Mouse (Mus musculus) forebrain, embryonic 16.5 days (tissue): ENCODE measurements around the gene Tfpi. TPM values are rescaled to one million over a fixed set of nuclear protein-coding genes. Genes with fewer than 3 reads are reported as not detected.

Source experiments
- ATAC-seq: fragments of 200-750 bp; cut with Nextera tagmentation; 2 replicates; pipeline ENCODE4 v1.8.0; 2017; ENCODE audit warnings: mild to moderate bottlenecking, moderate library complexity
- H3K27ac ChIP-seq: fragments of 300-500 bp; sonication (generic); 2 replicates; pipeline ENCODE4 v1.5.1; 2014; ENCODE audit warnings: low read length, control low read depth
- H3K27me3 ChIP-seq: fragments of 300-500 bp; sonication (generic); replicated peaks from 2 replicates; pipeline ENCODE4 v1.6.1; 2014; ENCODE audit warnings: low read length; ENCODE audit not compliant: control insufficient read depth, insufficient read depth
- H3K36me3 ChIP-seq: fragments of 300-500 bp; sonication (generic); 2 replicates; pipeline ENCODE4 v1.6.1; 2014; ENCODE audit not compliant: control insufficient read depth, insufficient read depth
- H3K4me1 ChIP-seq: fragments of 300-500 bp; sonication (generic); replicated peaks from 2 replicates; pipeline ENCODE4 v1.6.1; 2014; ENCODE audit warnings: low read length; ENCODE audit not compliant: control insufficient read depth, insufficient read depth
- H3K4me2 ChIP-seq: fragments of 300-500 bp; sonication (generic); 2 replicates; pipeline ENCODE4 v1.6.1; 2014; ENCODE audit warnings: mild to moderate bottlenecking, low read length, control low read depth
- H3K4me3 ChIP-seq: fragments of 300-500 bp; sonication (generic); replicated peaks from 2 replicates; pipeline ENCODE4 v1.5.1; 2014; ENCODE audit warnings: mild to moderate bottlenecking, low read length, control low read depth
- H3K9ac ChIP-seq: fragments of 300-500 bp; sonication (generic); replicated peaks from 2 replicates; pipeline ENCODE4 v1.6.1; 2014; ENCODE audit warnings: low read depth, low read length, control low read depth
- H3K9me3 ChIP-seq: fragments of 300-500 bp; sonication (generic); 2 replicates; pipeline ENCODE4 v1.6.1; 2016; ENCODE audit warnings: low read length; ENCODE audit not compliant: control insufficient read depth
- WGBS: fragments of 180-500 bp; shearing (Covaris S2); extraction: QIAGEN DNeasy Blood & Tissue Kit; methylation state at CpG from one replicate; pipeline ENCODE4 v1.1.7; 2014; 5-methylcytosine and 5-hydroxymethylcytosine counted together
- polyA plus RNA-seq: library from polyadenylated mRNA; unstranded; fragments of >200 nt; fragmentation: Nextera tagmentation; extraction: Ambion mirVana; gene quantifications from 2 replicates; pipeline ENCODE4 v1.2.1, GENCODE M21; 2015

The Tfpi gene
- 11.8 and 17.9 TPM in 2 replicates for polyA plus RNA-seq

DNA sequence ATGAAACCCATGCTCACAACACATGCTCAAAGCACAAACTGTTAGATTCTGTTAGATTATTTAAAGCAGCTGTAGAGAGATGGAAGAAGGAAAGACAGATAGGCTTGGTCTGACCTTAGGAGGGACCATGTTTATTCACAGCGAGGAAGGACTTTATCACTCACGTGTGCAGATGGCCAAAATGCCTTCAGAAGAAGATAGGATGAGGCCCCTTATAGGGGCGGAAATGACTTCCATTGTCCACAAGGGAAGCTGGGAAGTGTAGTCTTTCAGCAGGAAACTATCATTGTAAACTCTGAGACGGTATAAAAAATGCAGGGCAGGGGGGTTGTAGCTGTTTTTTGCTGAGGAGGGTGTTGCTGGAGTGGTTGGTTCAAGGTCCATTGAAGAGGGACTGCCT lies at the start of gene Tfpi:
Gene Tfpi, minus strand, starts transcription at position 199 of the 400 bp plus-strand sequence.
- no peak within 1 kb of the TSS for H3K4me3 ChIP-seq
- H3K4me2 ChIP-seq: no peak within 1 kb of the TSS
- no peak within 1 kb of the TSS for H3K27ac ChIP-seq
- H3K27me3 ChIP-seq: no peaks in the 10 kb centered on the region
- ATAC-seq: no peak
- H3K36me3 ChIP-seq: no peaks in the 10 kb centered on the region
- no peak within 1 kb of the TSS for H3K9ac ChIP-seq
- no peaks in the 10 kb centered on the region for H3K4me1 ChIP-seq
- no peaks in the 10 kb centered on the region for H3K9me3 ChIP-seq
- WGBS: 72% methylated on average over 4 of the region's 4 CpGs

DNA sequence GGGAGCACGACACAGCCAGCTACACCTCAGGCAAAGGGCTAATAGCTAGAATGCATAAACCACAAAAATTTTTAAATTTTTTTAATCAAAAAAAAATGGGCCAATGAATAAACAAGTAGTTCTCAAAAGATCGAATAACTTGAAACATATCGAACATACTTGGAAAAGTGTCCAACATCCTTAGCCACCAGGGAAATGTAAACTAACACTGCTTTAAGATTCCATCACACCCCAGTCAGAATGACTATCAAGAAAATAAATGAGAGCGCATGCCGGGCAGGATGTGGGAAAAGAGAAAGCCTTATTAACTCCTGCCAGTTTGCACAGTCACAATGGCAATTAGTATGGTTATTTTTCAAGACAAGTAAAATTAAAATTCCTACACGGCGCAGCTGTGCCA lies 49.6 kb upstream of the Tfpi start:
- no peak overlapping the region for H3K27ac ChIP-seq
- no peak for ATAC-seq
- H3K4me3 ChIP-seq: no peak overlapping the region
- H3K4me2 ChIP-seq: no peak overlapping the region
- H3K9me3 ChIP-seq: no peaks in the 10 kb centered on the region
- 77% methylated on average over 7 of the region's 7 CpGs for WGBS
- no peaks in the 10 kb centered on the region for H3K4me1 ChIP-seq
- H3K27me3 ChIP-seq: no peaks in the 10 kb centered on the region
- no peaks in the 10 kb centered on the region for H3K36me3 ChIP-seq
- no peak overlapping the region for H3K9ac ChIP-seq

DNA sequence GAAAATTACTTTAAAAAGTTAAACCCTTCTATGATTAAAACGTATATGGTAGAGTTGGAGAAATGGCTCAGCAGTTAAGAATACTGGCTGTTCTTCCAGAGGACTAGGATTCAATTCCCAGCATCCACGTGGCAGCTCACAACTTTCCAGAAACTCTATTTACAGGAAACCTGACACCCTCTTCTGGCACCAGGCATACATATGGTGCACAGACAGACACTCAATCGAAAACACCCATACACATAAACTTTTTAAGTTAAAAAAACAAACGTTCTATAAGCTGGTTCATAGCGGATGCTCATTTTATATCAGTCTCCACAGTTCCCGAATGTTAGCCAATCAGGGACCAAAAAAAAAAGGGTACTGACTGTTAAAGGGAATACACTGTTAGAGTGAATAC lies 49.2 kb upstream of the Tfpi start:
- no peaks in the 10 kb centered on the region for H3K36me3 ChIP-seq
- no peak overlapping the region for H3K4me3 ChIP-seq
- no peaks in the 10 kb centered on the region for H3K27me3 ChIP-seq
- no peaks in the 10 kb centered on the region for H3K9me3 ChIP-seq
- H3K27ac ChIP-seq: no peak overlapping the region
- no peak for ATAC-seq
- H3K4me2 ChIP-seq: no peak overlapping the region
- no peaks in the 10 kb centered on the region for H3K4me1 ChIP-seq
- WGBS: 78% methylated on average over 6 of the region's 6 CpGs
- no peak overlapping the region for H3K9ac ChIP-seq

GRCm38 (mm10) chr2:84525047-84525446 lies 48.5 kb upstream of the Tfpi start:
- Histone ChIP-seq H3K9me3 (no peaks in the 10 kb centered on the region), H3K36me3 (no peaks in the 10 kb centered on the region), H3K9ac (no peak overlapping the region), H3K4me2 (no peak overlapping the region), H3K27me3 (no peaks in the 10 kb centered on the region), H3K27ac (no peak overlapping the region), H3K4me3 (no peak overlapping the region), H3K4me1 (no peaks in the 10 kb centered on the region)
- no peak for ATAC-seq
- WGBS: 89% methylated on average over 5 of the region's 5 CpGs

GRCm38 (mm10) chr2:84523994-84524393 lies 47.4 kb upstream of the Tfpi start:
- Histone ChIP-seq H3K4me1 (no peaks in the 10 kb centered on the region), H3K36me3 (no peaks in the 10 kb centered on the region), H3K27me3 (no peaks in the 10 kb centered on the region), H3K4me3 (no peak overlapping the region), H3K9ac (no peak overlapping the region), H3K9me3 (no peaks in the 10 kb centered on the region), H3K4me2 (no peak overlapping the region), H3K27ac (no peak overlapping the region)
- ATAC-seq: no peak
- WGBS: 87% methylated on average over 6 of the region's 6 CpGs

DNA sequence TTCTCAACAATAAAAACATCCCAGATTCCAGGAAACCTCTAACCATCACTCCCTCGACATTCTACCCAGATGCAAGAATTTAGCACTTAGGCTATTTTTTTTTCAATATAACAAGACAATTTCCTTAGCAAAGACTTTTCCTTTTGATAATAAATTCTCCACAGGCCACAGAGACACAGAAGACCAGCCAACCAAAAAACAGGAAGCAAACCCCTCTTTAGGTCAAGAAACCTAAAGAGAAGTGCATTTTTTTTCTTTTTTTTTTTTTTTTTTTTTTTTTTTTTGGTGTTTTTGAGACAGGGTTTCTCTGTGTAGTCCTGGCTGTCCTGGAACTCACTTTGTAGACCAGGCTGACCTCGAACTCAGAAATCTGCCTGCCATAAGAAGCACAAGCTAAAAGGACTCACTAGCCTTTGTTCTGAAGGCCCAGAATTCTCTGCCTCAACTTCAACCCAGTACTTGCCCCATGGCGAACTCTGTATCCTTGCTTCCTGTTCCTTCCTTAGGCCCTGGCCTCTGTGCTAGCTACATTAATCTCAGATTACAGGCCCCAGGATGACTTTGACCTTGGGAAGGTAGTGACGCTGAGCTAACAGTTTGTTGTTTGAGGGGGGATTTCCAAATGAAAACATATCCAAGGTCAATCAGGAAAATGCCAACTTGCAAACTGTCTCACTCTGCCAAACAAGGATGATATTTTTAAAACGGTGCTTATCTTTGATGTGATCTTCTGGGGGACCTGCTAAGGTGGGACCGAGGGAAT lies 46.7 kb upstream of the Tfpi start:
- no peaks in the 10 kb centered on the region for H3K9me3 ChIP-seq
- no peak overlapping the region for H3K27ac ChIP-seq
- 84% methylated on average over 6 of the region's 6 CpGs for WGBS
- H3K4me3 ChIP-seq: no peak overlapping the region
- H3K4me2 ChIP-seq: no peak overlapping the region
- ATAC-seq: no peak
- H3K27me3 ChIP-seq: no peaks in the 10 kb centered on the region
- no peaks in the 10 kb centered on the region for H3K4me1 ChIP-seq
- H3K36me3 ChIP-seq: no peaks in the 10 kb centered on the region
- no peak overlapping the region for H3K9ac ChIP-seq

DNA sequence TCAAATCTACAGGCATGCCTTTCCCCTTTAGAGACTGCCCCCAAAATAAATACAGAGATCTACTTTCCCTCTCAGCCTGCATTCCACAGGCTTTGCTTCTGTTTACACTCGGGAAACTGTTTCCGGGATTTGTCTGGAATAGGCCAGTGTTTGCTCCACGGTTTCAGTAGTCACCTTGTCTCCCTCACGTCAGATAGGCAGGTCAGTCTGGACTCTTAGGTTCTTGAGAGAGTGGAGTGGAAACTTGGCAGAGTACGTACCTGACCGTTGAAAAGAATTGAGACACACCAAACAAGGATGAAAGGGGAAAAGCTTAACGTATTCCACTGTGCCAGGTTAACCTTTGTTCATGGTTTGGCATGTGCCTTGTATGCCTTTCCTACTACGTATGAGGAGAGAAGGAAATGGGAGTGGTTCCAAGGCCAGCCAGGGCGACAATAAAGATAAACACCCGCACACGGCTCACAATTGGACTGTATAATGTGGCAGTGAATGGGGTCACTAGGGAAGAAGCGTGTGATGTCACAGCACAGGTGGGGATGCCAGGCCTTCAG lies 43.0 kb upstream of the Tfpi start:
- no peaks in the 10 kb centered on the region for H3K9me3 ChIP-seq
- no peaks in the 10 kb centered on the region for H3K27me3 ChIP-seq
- 73% methylated on average over 12 of the region's 12 CpGs for WGBS
- no peak overlapping the region for H3K4me2 ChIP-seq
- ATAC-seq: no peak
- no peak overlapping the region for H3K9ac ChIP-seq
- no peak overlapping the region for H3K4me3 ChIP-seq
- no peaks in the 10 kb centered on the region for H3K4me1 ChIP-seq
- no peak overlapping the region for H3K27ac ChIP-seq
- no peaks in the 10 kb centered on the region for H3K36me3 ChIP-seq

- H3K4me2 ChIP-seq: no peak overlapping the region
- H3K27me3 ChIP-seq: no peaks in the 10 kb centered on the region
- H3K9ac ChIP-seq: no peak overlapping the region
- H3K36me3 ChIP-seq: no peaks in the 10 kb centered on the region
- no peaks in the 10 kb centered on the region for H3K9me3 ChIP-seq
- 61% methylated on average over 5 of the region's 5 CpGs for WGBS
- no peak overlapping the region for H3K27ac ChIP-seq
- H3K4me3 ChIP-seq: no peak overlapping the region
- H3K4me1 ChIP-seq: no peaks in the 10 kb centered on the region
- no peak for ATAC-seq
Observed at GRCm38 (mm10) chr2:84518767-84519166, 42.2 kb upstream of the Tfpi start.

GRCm38 (mm10) chr2:84513281-84513680 lies 36.7 kb upstream of the Tfpi start:
- Histone ChIP-seq H3K9me3 (no peaks in the 10 kb centered on the region), H3K27ac (no peak overlapping the region), H3K36me3 (no peaks in the 10 kb centered on the region), H3K4me3 (no peak overlapping the region), H3K9ac (no peak overlapping the region), H3K4me1 (no peaks in the 10 kb centered on the region), H3K4me2 (no peak overlapping the region), H3K27me3 (no peaks in the 10 kb centered on the region)
- ATAC-seq: no peak
- WGBS: 90% methylated on average over 3 of the region's 3 CpGs
